Mouse (Mus musculus) neural tube, embryonic 11.5 days (tissue): ENCODE measurements around the gene Mndal. TPM values are rescaled to one million over a fixed set of nuclear protein-coding genes. Genes with fewer than 3 reads are reported as not detected.
"Not testable (repeated sequence)": the region's sequence is repeated elsewhere in the genome, so short reads cannot be mapped to it uniquely, and the experiment has no call there.

Source experiments
- ATAC-seq: fragments of 200-750 bp; cut with Nextera tagmentation; 2 replicates; pipeline ENCODE4 v1.8.0; 2017; ENCODE audit warnings: moderate number of reproducible peaks, mild to moderate bottlenecking, moderate TSS enrichment, moderate library complexity; ENCODE audit not compliant: insufficient read depth, low FRiP score, low TSS enrichment
- DNase-seq: peaks from one replicate; pipeline ENCODE4 v3.0.0-alpha.2; 2015; ENCODE audit warnings: low spot score
- H3K27ac ChIP-seq: fragments of 300-500 bp; sonication (generic); 2 replicates; pipeline ENCODE4 v1.5.1; 2014; ENCODE audit warnings: low read depth, mild to moderate bottlenecking, low read length
- H3K27me3 ChIP-seq: fragments of 300-500 bp; sonication (generic); 2 replicates; pipeline ENCODE4 v1.6.1; 2014; ENCODE audit warnings: mild to moderate bottlenecking, low read length, mixed read lengths; ENCODE audit not compliant: control insufficient read depth, insufficient read depth
- H3K36me3 ChIP-seq: fragments of 300-500 bp; sonication (generic); 2 replicates; pipeline ENCODE4 v1.6.1; 2014; ENCODE audit warnings: mild to moderate bottlenecking, low read length, moderate library complexity, mixed read lengths; ENCODE audit not compliant: control insufficient read depth, insufficient read depth
- H3K4me1 ChIP-seq: fragments of 300-500 bp; sonication (generic); 2 replicates; pipeline ENCODE4 v1.6.1; 2014; ENCODE audit warnings: low read length, mixed read lengths; ENCODE audit not compliant: control insufficient read depth, insufficient read depth
- H3K4me2 ChIP-seq: fragments of 300-500 bp; sonication (generic); 2 replicates; pipeline ENCODE4 v1.6.1; 2014; ENCODE audit warnings: low read depth, mild to moderate bottlenecking, moderate library complexity
- H3K4me3 ChIP-seq: fragments of 300-500 bp; sonication (generic); 2 replicates; pipeline ENCODE4 v1.5.1; 2014; ENCODE audit warnings: low read depth, low read length
- H3K9ac ChIP-seq: fragments of 300-500 bp; sonication (generic); 2 replicates; pipeline ENCODE4 v1.6.1; 2014; ENCODE audit warnings: mild to moderate bottlenecking, low read length
- H3K9me3 ChIP-seq: fragments of 300-500 bp; sonication (generic); 2 replicates; pipeline ENCODE4 v1.6.1; 2016; ENCODE audit warnings: low read length; ENCODE audit not compliant: control insufficient read depth
- WGBS: fragments of 180-500 bp; shearing (Covaris S2); extraction: QIAGEN DNeasy Blood & Tissue Kit; methylation state at CpG from one replicate; pipeline ENCODE4 v1.1.7; 2014; 5-methylcytosine and 5-hydroxymethylcytosine counted together
- polyA plus RNA-seq: library from polyadenylated mRNA; unstranded; fragments of >200 nt; fragmentation: Nextera tagmentation; extraction: Ambion mirVana; gene quantifications from 2 replicates; pipeline ENCODE4 v1.2.1, GENCODE M21; 2014

Gene Mndal
- polyA plus RNA-seq, 1 experiment from 2014 or later = 0.48 TPM

GRCm38 (mm10) chr1:173911808-173912464 lies 30.4 kb downstream of the Mndal start:
- no peak overlapping the region for H3K4me2 ChIP-seq
- H3K27me3 ChIP-seq = no peaks in the 10 kb centered on the region
- WGBS = 91% methylated on average over 2 of the region's 2 CpGs

DNA sequence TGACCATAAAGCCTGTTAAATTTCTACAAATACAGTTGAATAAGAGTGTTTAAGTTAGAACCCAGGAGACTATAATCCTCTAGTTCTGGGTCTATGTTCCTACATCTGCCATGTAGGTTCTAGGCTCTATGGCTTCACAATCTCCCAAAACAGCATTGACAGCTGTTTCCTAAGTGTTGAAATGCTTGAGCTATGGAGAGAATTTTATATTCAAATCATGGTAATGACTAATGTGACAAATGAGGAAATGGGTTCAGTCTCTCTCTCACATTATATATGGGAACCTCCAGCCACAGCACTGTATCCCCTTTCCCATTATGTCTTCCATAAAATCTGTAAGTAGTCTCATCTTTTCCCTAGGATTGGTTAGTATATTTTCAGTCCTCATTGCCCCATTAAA lies 33.9 kb downstream of the Mndal start:
- DNase-seq, H3K9me3 ChIP-seq, H3K36me3 ChIP-seq, H3K4me3 ChIP-seq, ATAC-seq, H3K27ac ChIP-seq, H3K27me3 ChIP-seq, H3K9ac ChIP-seq, H3K4me1 ChIP-seq, H3K4me2 ChIP-seq: not testable (repeated sequence)

More at GRCm38 (mm10) chr1:173911808-173912464, 30.4 kb downstream of the Mndal start:
- Histone ChIP-seq H3K4me1 (no peaks in the 10 kb centered on the region), H3K9ac (no peak overlapping the region), H3K27ac (no peak overlapping the region), H3K9me3 (no peaks in the 10 kb centered on the region), H3K36me3 (no peaks in the 10 kb centered on the region), H3K4me3 (no peak overlapping the region)
- no peak for ATAC-seq
- DNase-seq = no peak

DNA sequence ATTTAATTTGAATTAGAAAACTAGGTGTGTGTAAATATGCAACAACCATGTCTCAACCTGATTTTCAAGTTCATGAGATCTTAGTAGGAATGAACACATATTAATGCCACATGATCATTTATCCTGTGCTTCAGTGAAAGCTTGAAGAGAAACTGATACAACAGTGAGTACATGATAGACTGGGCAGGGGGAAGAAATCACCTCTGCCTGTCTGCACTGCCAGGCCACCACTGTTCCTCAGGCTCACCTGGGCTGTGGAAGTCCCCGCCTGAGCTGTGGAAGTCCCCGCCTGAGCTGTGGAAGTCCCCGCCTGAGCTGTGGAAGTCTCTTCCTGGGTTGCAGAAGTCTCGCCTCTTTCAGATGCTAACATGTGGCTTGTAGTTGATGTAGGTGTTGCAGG lies 36.4 kb downstream of the Mndal start:
- not testable (repeated sequence) for DNase-seq, H3K4me3 ChIP-seq, H3K27me3 ChIP-seq, H3K9me3 ChIP-seq, H3K36me3 ChIP-seq, H3K27ac ChIP-seq, ATAC-seq, H3K4me1 ChIP-seq, H3K9ac ChIP-seq, H3K4me2 ChIP-seq
- 70% methylated on average over 3 of the region's 4 CpGs for WGBS

DNA sequence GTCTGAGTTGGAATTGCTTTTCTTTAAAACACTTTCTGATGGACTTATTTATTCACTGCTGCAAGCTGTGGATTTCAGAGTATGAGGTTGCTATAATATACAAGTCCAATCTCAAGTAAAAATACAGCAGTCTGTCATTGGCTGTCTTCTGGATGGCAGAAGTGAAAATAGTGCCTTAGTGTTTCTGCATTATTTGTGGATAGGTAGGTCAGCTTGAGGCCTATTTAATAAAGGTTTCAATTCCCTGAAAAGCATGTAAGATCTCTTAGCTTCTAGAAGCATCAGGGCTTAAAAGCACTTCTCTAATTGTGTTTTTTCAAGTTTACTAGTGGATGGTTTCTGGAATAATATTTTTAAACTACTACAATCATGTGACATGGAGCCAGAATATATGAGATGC lies 52.5 kb downstream of the Mndal start:
- ATAC-seq, H3K9me3 ChIP-seq, H3K4me1 ChIP-seq, DNase-seq, H3K27ac ChIP-seq, H3K9ac ChIP-seq, H3K4me3 ChIP-seq, H3K36me3 ChIP-seq, H3K27me3 ChIP-seq, H3K4me2 ChIP-seq: not testable (repeated sequence)

- not testable (repeated sequence) for DNase-seq, H3K4me2 ChIP-seq, H3K27me3 ChIP-seq, H3K27ac ChIP-seq, ATAC-seq, H3K9ac ChIP-seq, H3K36me3 ChIP-seq, H3K4me3 ChIP-seq, H3K4me1 ChIP-seq, H3K9me3 ChIP-seq
- no CpG with 5 or more reads among the region's 2 CpGs for WGBS
Measured at GRCm38 (mm10) chr1:173887026-173887787, 55.1 kb downstream of the Mndal start.

DNA sequence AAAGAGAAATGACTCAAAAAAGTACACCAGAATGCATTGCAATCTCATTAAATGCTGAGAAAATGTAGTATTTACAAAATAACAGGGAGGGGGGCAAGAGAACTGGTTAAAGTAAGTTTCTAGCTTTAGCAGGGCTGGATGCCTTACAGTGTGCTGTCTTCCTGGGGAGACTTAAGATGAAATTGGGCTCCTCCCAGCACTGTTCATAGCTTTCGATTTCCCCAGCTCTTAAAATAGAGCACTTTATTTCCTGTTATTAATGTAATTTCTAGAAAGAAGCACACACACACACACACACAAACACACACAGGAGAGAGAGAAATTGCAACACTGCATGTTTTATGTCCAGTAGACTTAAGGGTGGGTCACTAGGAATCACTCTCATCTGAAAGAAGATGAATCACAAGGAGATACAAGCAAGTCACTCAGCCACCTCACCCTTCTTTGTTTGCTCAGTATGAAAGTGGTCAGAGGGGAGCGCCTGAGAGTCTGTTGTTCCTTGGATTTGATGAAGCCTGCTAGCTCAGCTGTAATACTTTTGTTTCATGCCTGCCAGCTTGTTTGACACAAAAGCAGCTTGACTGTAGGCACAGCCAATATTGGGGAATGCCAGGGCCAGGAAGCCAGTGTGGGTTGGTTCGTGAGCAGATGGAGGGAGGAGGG lies 62.2 kb downstream of the Mndal start:
- not testable (repeated sequence) for H3K9ac ChIP-seq, H3K4me2 ChIP-seq, ATAC-seq, H3K36me3 ChIP-seq, H3K27ac ChIP-seq, H3K4me1 ChIP-seq, H3K27me3 ChIP-seq, H3K4me3 ChIP-seq, H3K9me3 ChIP-seq, DNase-seq
- 78% methylated on average over 3 of the region's 3 CpGs for WGBS

- not testable (repeated sequence) for H3K4me3 ChIP-seq, H3K4me2 ChIP-seq, DNase-seq, H3K36me3 ChIP-seq, ATAC-seq, H3K27me3 ChIP-seq, H3K9ac ChIP-seq, H3K9me3 ChIP-seq, H3K27ac ChIP-seq, H3K4me1 ChIP-seq
- WGBS = 87% methylated on average over 5 of the region's 5 CpGs
Measured at GRCm38 (mm10) chr1:173879225-173879987, 62.9 kb downstream of the Mndal start.

- not testable (repeated sequence) for H3K36me3 ChIP-seq, H3K4me2 ChIP-seq, H3K9me3 ChIP-seq, H3K4me1 ChIP-seq, H3K4me3 ChIP-seq, ATAC-seq, H3K27me3 ChIP-seq, DNase-seq, H3K27ac ChIP-seq, H3K9ac ChIP-seq
- 92% methylated on average over 6 of the region's 6 CpGs for WGBS
Measured at GRCm38 (mm10) chr1:173878264-173878663, 64.0 kb downstream of the Mndal start.
